Mouse (Mus musculus): Measurements from ENCODE around the gene Ccdc77. TPM values are rescaled to one million over a fixed set of nuclear protein-coding genes. Genes with fewer than 3 reads are reported as not detected.

The Ccdc77 gene
- polyA plus RNA-seq, 1 experiment from 2014 or later: 20.8 TPM

- H3K9ac ChIP-seq: peak overlapping the region; percentile 68
- peak; percentile 96 for ATAC-seq (ENCODE audit: insufficient number of reproducible peaks, low FRiP score)
- H3K9me3 ChIP-seq (replicated peaks): no peaks in the 10 kb centered on the region
- WGBS: under 1% methylated on average over 31 of the region's 31 CpGs
- peak overlapping the region; percentile 67 for H3K4me2 ChIP-seq
- no peaks in the 10 kb centered on the region for H3K27me3 ChIP-seq (replicated peaks)
- H3K4me1 ChIP-seq (replicated peaks): peaks cover 6% of the 10 kb centered on the region
- H3K4me3 ChIP-seq: peak overlapping the region; percentile 61
- H3K27ac ChIP-seq (ENCODE audit: poor library complexity, severe bottlenecking): peak overlapping the region; percentile 53
- H3K36me3 ChIP-seq: peaks cover 17% of the 10 kb centered on the region
Observed at GRCm38 (mm10) chr6:120356951-120357945, 6.9 kb downstream of the Ccdc77 start.

GRCm38 (mm10) chr6:120356478-120356877, 7.7 kb downstream of the Ccdc77 start:
- Histone ChIP-seq H3K9me3 (replicated peaks) (no peaks in the 10 kb centered on the region), H3K27ac (ENCODE audit: poor library complexity, severe bottlenecking) (peak overlapping the region; percentile 53), H3K36me3 (peaks cover 22% of the 10 kb centered on the region), H3K9ac (peak overlapping the region; percentile 68), H3K4me1 (replicated peaks) (peaks cover 6% of the 10 kb centered on the region), H3K4me3 (peak overlapping the region; percentile 61), H3K27me3 (replicated peaks) (no peaks in the 10 kb centered on the region), H3K4me2 (peak overlapping the region; percentile 67)
- ATAC-seq (ENCODE audit: insufficient number of reproducible peaks, low FRiP score): no peak
- WGBS: 29% methylated on average over 5 of the region's 5 CpGs

- Histone ChIP-seq H3K4me1 (replicated peaks) (no peaks in the 10 kb centered on the region), H3K36me3 (peaks cover 81% of the 10 kb centered on the region), H3K4me2 (no peak overlapping the region), H3K27me3 (replicated peaks) (no peaks in the 10 kb centered on the region), H3K9ac (no peak overlapping the region), H3K27ac (ENCODE audit: poor library complexity, severe bottlenecking) (no peak overlapping the region), H3K4me3 (no peak overlapping the region), H3K9me3 (replicated peaks) (no peaks in the 10 kb centered on the region)
- ATAC-seq (ENCODE audit: insufficient number of reproducible peaks, low FRiP score): no peak
- WGBS: 78% methylated on average over 3 of the region's 3 CpGs
Observed at GRCm38 (mm10) chr6:120349018-120349417, 15.2 kb downstream of the Ccdc77 start.

GRCm38 (mm10) chr6:120343992-120344391, 20.2 kb downstream of the Ccdc77 start:
- H3K4me1 ChIP-seq (replicated peaks): no peaks in the 10 kb centered on the region
- no peak overlapping the region for H3K4me3 ChIP-seq
- ATAC-seq (ENCODE audit: insufficient number of reproducible peaks, low FRiP score): no peak
- no peak overlapping the region for H3K9ac ChIP-seq
- WGBS: 70% methylated on average over 1 of the region's 1 CpGs
- no peaks in the 10 kb centered on the region for H3K27me3 ChIP-seq (replicated peaks)
- no peak overlapping the region for H3K4me2 ChIP-seq
- peaks cover 86% of the 10 kb centered on the region for H3K36me3 ChIP-seq
- no peaks in the 10 kb centered on the region for H3K9me3 ChIP-seq (replicated peaks)
- no peak overlapping the region for H3K27ac ChIP-seq (ENCODE audit: poor library complexity, severe bottlenecking)

GRCm38 (mm10) chr6:120332351-120332750, 31.8 kb downstream of the Ccdc77 start:
- Histone ChIP-seq H3K4me2 (no peak overlapping the region), H3K9ac (no peak overlapping the region), H3K27ac (ENCODE audit: poor library complexity, severe bottlenecking) (no peak overlapping the region), H3K4me3 (no peak overlapping the region), H3K36me3 (peaks cover 86% of the 10 kb centered on the region), H3K4me1 (replicated peaks) (no peaks in the 10 kb centered on the region), H3K27me3 (replicated peaks) (no peaks in the 10 kb centered on the region), H3K9me3 (replicated peaks) (no peaks in the 10 kb centered on the region)
- 80% methylated on average over 2 of the region's 2 CpGs for WGBS
- no peak for ATAC-seq (ENCODE audit: insufficient number of reproducible peaks, low FRiP score)

GRCm38 (mm10) chr6:120324295-120324927, 39.8 kb downstream of the Ccdc77 start:
- no peak overlapping the region for H3K4me2 ChIP-seq
- H3K9me3 ChIP-seq (replicated peaks): no peaks in the 10 kb centered on the region
- no peak overlapping the region for H3K27ac ChIP-seq (ENCODE audit: poor library complexity, severe bottlenecking)
- no peaks in the 10 kb centered on the region for H3K4me1 ChIP-seq (replicated peaks)
- H3K4me3 ChIP-seq: no peak overlapping the region
- H3K36me3 ChIP-seq: peaks cover 34% of the 10 kb centered on the region
- H3K9ac ChIP-seq: no peak overlapping the region
- H3K27me3 ChIP-seq (replicated peaks): no peaks in the 10 kb centered on the region
- ATAC-seq (ENCODE audit: insufficient number of reproducible peaks, low FRiP score): no peak
- WGBS: 30% methylated on average over 6 of the region's 6 CpGs

- Histone ChIP-seq H3K36me3 (peaks cover 15% of the 10 kb centered on the region), H3K9me3 (replicated peaks) (no peaks in the 10 kb centered on the region), H3K4me2 (no peak overlapping the region), H3K27me3 (replicated peaks) (no peaks in the 10 kb centered on the region), H3K4me3 (no peak overlapping the region), H3K27ac (ENCODE audit: poor library complexity, severe bottlenecking) (no peak overlapping the region), H3K9ac (no peak overlapping the region), H3K4me1 (replicated peaks) (no peaks in the 10 kb centered on the region)
- ATAC-seq (ENCODE audit: insufficient number of reproducible peaks, low FRiP score): no peak
- 57% methylated on average over 2 of the region's 2 CpGs for WGBS
Observed at GRCm38 (mm10) chr6:120320369-120320768, 43.8 kb downstream of the Ccdc77 start.

- no peaks in the 10 kb centered on the region for H3K9me3 ChIP-seq (replicated peaks)
- H3K4me2 ChIP-seq: no peak overlapping the region
- H3K27me3 ChIP-seq (replicated peaks): no peaks in the 10 kb centered on the region
- no peak for ATAC-seq (ENCODE audit: insufficient number of reproducible peaks, low FRiP score)
- 81% methylated on average over 9 of the region's 9 CpGs for WGBS
- no peaks in the 10 kb centered on the region for H3K4me1 ChIP-seq (replicated peaks)
- H3K27ac ChIP-seq (ENCODE audit: poor library complexity, severe bottlenecking): no peak overlapping the region
- no peak overlapping the region for H3K9ac ChIP-seq
- H3K4me3 ChIP-seq: no peak overlapping the region
- H3K36me3 ChIP-seq: peaks cover 6% of the 10 kb centered on the region
Observed at GRCm38 (mm10) chr6:120319129-120319528, 45.0 kb downstream of the Ccdc77 start.

GRCm38 (mm10) chr6:120318303-120318940, 45.8 kb downstream of the Ccdc77 start:
- Histone ChIP-seq H3K4me1 (replicated peaks) (no peaks in the 10 kb centered on the region), H3K9ac (no peak overlapping the region), H3K4me3 (no peak overlapping the region), H3K9me3 (replicated peaks) (no peaks in the 10 kb centered on the region), H3K4me2 (no peak overlapping the region), H3K27me3 (replicated peaks) (no peaks in the 10 kb centered on the region), H3K36me3 (no peaks in the 10 kb centered on the region), H3K27ac (ENCODE audit: poor library complexity, severe bottlenecking) (no peak overlapping the region)
- WGBS: 77% methylated on average over 11 of the region's 11 CpGs
- ATAC-seq (ENCODE audit: insufficient number of reproducible peaks, low FRiP score): no peak

GRCm38 (mm10) chr6:120312443-120312842, 51.7 kb downstream of the Ccdc77 start:
- ATAC-seq (ENCODE audit: insufficient number of reproducible peaks, low FRiP score): no peak
- Histone ChIP-seq H3K4me2 (no peak overlapping the region), H3K4me3 (no peak overlapping the region), H3K27me3 (replicated peaks) (no peaks in the 10 kb centered on the region), H3K27ac (ENCODE audit: poor library complexity, severe bottlenecking) (no peak overlapping the region), H3K36me3 (no peaks in the 10 kb centered on the region), H3K9me3 (replicated peaks) (no peaks in the 10 kb centered on the region), H3K9ac (no peak overlapping the region), H3K4me1 (replicated peaks) (peaks cover 16% of the 10 kb centered on the region)
- WGBS: 76% methylated on average over 5 of the region's 5 CpGs

- Histone ChIP-seq H3K27ac (ENCODE audit: poor library complexity, severe bottlenecking) (peak overlapping the region; percentile 14; the same call in 1 of the 2 replicates), H3K4me1 (replicated peaks) (peaks cover 23% of the 10 kb centered on the region), H3K9me3 (replicated peaks) (no peaks in the 10 kb centered on the region), H3K4me2 (peak overlapping the region; percentile 23), H3K4me3 (no peak overlapping the region), H3K9ac (no peak overlapping the region), H3K36me3 (no peaks in the 10 kb centered on the region), H3K27me3 (replicated peaks) (0 out of 2 replicates have a peak, but pooled peaks cover 3% of the 10 kb centered on the region)
- peak; percentile 63 for ATAC-seq (ENCODE audit: insufficient number of reproducible peaks, low FRiP score)
- 17% methylated on average over 3 of the region's 3 CpGs for WGBS
Observed at GRCm38 (mm10) chr6:120309787-120310186, 54.4 kb downstream of the Ccdc77 start.

Data from heart, embryonic 12.5 days (tissue).